Mouse (Mus musculus) cerebellum, adult 2 months (tissue): ENCODE measurements at regions not wholly inside any gene's neighbourhood (a gene's known extent, or its start where the extent isn't known, plus 50 kb on each side); places are given as distances from the start of the nearest gene placed in this dataset.

ENCODE experiments used
- CTCF ChIP-seq: fragments of 200-500 bp; IDR thresholded peaks from 2 replicates; pipeline ENCODE4 v1.5.1; 2011; ENCODE audit warnings: low read depth, mild to moderate bottlenecking, control low read depth, low read length, moderate library complexity, borderline replicate concordance; ENCODE audit not compliant: insufficient read depth
- POLR2A ChIP-seq: fragments of 200-500 bp; IDR thresholded peaks from 2 replicates; pipeline ENCODE4 v1.6.1; 2011; ENCODE audit warnings: low read length, control low read depth, borderline replicate concordance; ENCODE audit not compliant: insufficient read depth

DNA sequence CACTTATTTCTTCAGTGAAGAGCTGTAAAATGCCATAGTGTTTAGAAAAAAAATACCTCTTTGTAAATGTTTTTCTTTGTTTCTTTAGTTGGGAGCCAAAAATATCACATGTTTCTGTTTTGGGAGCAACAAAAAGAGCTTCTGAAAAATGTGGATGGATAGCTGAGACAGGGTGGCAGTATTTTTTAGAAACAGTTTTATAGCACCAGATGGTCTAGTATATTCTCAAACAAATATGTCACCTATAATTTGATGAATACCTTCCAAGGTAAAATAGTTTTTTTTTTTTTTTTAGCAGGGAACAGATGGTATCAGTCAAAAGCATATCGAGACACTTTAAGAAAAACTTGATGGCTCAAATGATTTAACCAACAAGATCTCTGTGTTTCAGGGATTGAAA lies 302.6 kb downstream of the Phf14 start:
- TF ChIP-seq CTCF (no peak), POLR2A (no peak)
